Mouse (Mus musculus) embryonic facial prominence, embryonic 14.5 days (tissue): ENCODE data around the gene Peg3. TPM values are rescaled to one million over a fixed set of nuclear protein-coding genes. Genes with fewer than 3 reads are reported as not detected.
A peak's percentile ranks its signal among the peaks of the same experiment; 100 is the strongest.
"Not testable (repeated sequence)": the region's sequence is repeated elsewhere in the genome, so short reads cannot be mapped to it uniquely, and the experiment has no call there.

ENCODE experiments used
- ATAC-seq: fragments of 200-750 bp; cut with Nextera tagmentation; 2 replicates; pipeline ENCODE4 v1.8.0; 2017; ENCODE audit warnings: low read depth, moderate number of reproducible peaks, moderate TSS enrichment
- DNase-seq: peaks from one replicate; pipeline ENCODE4 v3.0.0-alpha.2; 2015; ENCODE audit warnings: low spot score
- H3K27ac ChIP-seq: fragments of 300-500 bp; sonication (generic); replicated peaks from 2 replicates; pipeline ENCODE4 v1.5.1; 2014; ENCODE audit warnings: low read depth, mild to moderate bottlenecking, low read length, moderate library complexity
- H3K27me3 ChIP-seq: fragments of 300-500 bp; sonication (generic); replicated peaks from 2 replicates; pipeline ENCODE4 v1.6.1; 2014; ENCODE audit warnings: low read length; ENCODE audit not compliant: control insufficient read depth, insufficient read depth
- H3K36me3 ChIP-seq: fragments of 300-500 bp; sonication (generic); 2 replicates; pipeline ENCODE4 v1.6.1; 2014; ENCODE audit warnings: low read length, mixed read lengths; ENCODE audit not compliant: control insufficient read depth, insufficient read depth
- H3K4me1 ChIP-seq: fragments of 300-500 bp; sonication (generic); 2 replicates; pipeline ENCODE4 v1.6.1; 2014; ENCODE audit warnings: antibody characterized with exemption, low read length; ENCODE audit not compliant: control insufficient read depth, insufficient read depth
- H3K4me2 ChIP-seq: fragments of 300-500 bp; sonication (generic); 2 replicates; pipeline ENCODE4 v1.6.1; 2014; ENCODE audit warnings: low read depth, mild to moderate bottlenecking, low read length, moderate library complexity, mixed read lengths
- H3K4me3 ChIP-seq: fragments of 300-500 bp; sonication (generic); 2 replicates; pipeline ENCODE4 v1.5.1; 2014; ENCODE audit warnings: low read depth, mild to moderate bottlenecking, low read length
- H3K9ac ChIP-seq: fragments of 300-500 bp; sonication (generic); 2 replicates; pipeline ENCODE4 v1.6.1; 2014; ENCODE audit warnings: low read depth, mild to moderate bottlenecking, low read length, moderate library complexity, mixed read lengths
- H3K9me3 ChIP-seq: fragments of 300-500 bp; sonication (generic); 2 replicates; pipeline ENCODE4 v1.6.1; 2016; ENCODE audit warnings: low read length; ENCODE audit not compliant: control insufficient read depth
- WGBS: fragments of 180-500 bp; shearing (Covaris S2); extraction: QIAGEN DNeasy Blood & Tissue Kit; methylation state at CpG from one replicate; pipeline ENCODE4 v1.1.7; 2014; 5-methylcytosine and 5-hydroxymethylcytosine counted together
- polyA plus RNA-seq: library from polyadenylated mRNA; unstranded; fragments of >200 nt; fragmentation: Nextera tagmentation; extraction: Ambion mirVana; gene quantifications from 2 replicates; pipeline ENCODE4 v1.2.1, GENCODE M21; 2014

Peg3 gene
- polyA plus RNA-seq = 356 and 388 TPM in 2 replicates

DNA sequence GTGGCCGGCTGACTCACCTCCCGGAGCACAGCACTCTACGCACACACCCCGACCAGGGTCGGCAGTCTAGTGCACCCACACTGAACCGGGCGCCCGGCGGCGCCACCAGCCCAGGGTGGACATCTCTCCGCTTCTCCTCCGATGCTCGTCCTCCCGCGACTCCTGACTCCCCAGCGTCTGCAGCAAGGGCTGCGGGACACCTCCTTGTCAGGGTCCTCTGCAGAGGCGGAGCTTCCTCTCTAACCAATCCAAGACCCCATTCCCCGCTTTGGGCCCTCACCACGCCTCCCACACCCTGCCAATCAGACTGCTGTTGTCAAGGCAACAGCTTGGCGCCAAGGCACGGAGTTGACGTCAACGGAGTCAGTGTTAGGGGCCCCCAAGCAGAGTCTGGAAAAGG is at the start of gene Peg3, which contains the start of gene Usp29:
Peg3 (minus strand) TSS at position 191 of the 400 bp plus-strand sequence.
Usp29 (plus strand) TSS at position 338 of the 400 bp plus-strand sequence.
- DNase-seq (peak; percentile 97), ATAC-seq (peak; percentile 54)
- H3K4me2 ChIP-seq = peak within 1 kb of the TSS; percentile 56
- 61% methylated on average over 24 of the region's 24 CpGs for WGBS
- H3K9me3 ChIP-seq = peaks cover 44% of the 10 kb centered on the region
- H3K36me3 ChIP-seq = peaks cover 12% of the 10 kb centered on the region
- peak within 1 kb of the TSS; percentile 79 for H3K9ac ChIP-seq
- H3K27me3 ChIP-seq = no peaks in the 10 kb centered on the region
- H3K4me1 ChIP-seq = no peaks in the 10 kb centered on the region
- H3K4me3 ChIP-seq = peak within 1 kb of the TSS; percentile 63
- H3K27ac ChIP-seq = peak within 1 kb of the TSS; percentile 90

DNA sequence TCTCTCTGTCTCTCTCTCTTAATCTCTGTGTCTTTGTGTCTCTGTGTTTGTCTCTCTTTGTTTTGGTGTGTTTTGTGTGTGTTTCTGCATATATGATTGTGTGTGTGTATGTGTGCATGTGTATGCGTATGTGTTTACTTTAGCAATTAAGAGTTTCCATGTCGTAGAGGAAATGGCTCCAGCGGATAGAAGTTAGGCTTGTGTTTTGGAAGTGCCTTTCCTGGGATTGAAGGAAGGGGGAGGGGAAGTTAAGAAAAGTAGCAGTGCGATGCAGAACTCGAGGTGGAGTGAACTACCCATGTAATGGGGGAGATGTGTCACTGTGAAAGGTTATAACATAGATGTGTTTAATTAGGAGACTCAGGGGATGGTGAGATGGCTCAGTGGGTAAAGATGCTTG is 48.9 kb upstream of the Peg3 start:
- Histone ChIP-seq H3K9ac (no peak overlapping the region), H3K27ac (no peak overlapping the region), H3K4me3 (no peak overlapping the region), H3K36me3 (no peaks in the 10 kb centered on the region), H3K4me2 (no peak overlapping the region), H3K9me3 (no peaks in the 10 kb centered on the region), H3K4me1 (peaks cover 55% of the 10 kb centered on the region), H3K27me3 (no peaks in the 10 kb centered on the region)
- WGBS = 79% methylated on average over 5 of the region's 5 CpGs
- DNase-seq = no peak
- no peak for ATAC-seq

DNA sequence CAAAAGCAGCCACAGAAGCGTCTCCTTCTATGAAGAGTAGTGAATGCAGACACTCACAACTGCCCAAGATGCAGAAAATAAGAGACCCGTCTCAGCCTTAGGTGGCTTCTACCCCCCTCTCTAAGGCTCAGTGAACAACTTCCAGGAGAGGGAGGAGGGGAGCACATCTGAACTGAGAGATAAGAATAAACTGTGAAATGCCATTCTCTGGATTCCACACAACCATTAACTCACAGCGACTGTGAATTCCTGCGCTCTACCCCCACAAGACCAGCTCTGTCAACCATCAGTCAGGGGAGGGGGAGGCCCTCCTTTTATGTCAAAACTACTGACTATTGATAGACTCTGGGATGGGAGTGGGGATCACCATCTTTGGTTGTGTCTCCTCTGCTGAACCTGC is 47.5 kb upstream of the Peg3 start:
- Histone ChIP-seq H3K4me1 (peaks cover 46% of the 10 kb centered on the region), H3K9me3 (no peaks in the 10 kb centered on the region), H3K27me3 (no peaks in the 10 kb centered on the region), H3K4me3 (no peak overlapping the region), H3K27ac (peak overlapping the region; percentile 78), H3K36me3 (no peaks in the 10 kb centered on the region), H3K9ac (no peak overlapping the region), H3K4me2 (no peak overlapping the region)
- ATAC-seq = peak; percentile 35; the same call in 1 of the 2 replicates
- peak; percentile 70 for DNase-seq
- 26% methylated on average over 4 of the region's 4 CpGs for WGBS

DNA sequence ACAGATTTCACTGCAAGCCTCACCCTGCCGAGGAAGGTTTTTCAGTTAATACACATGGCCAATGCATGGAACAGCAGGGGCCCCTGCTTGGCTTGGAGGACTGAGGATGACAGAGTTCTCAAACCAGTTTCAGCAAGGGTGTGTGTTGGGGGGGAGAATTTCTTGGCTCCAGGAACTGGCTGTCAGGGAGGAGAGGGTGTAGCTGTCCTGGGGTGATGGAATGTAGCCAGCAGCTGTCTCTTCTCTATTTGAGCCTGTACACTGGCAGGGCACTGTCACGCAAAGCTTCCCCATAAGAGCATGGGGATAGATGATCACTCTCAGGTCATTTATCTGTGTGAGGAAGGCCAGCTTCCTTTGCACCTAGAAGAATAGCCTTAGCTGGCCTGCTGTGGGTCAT is 46.9 kb upstream of the Peg3 start:
- peak; percentile 70 for ATAC-seq

DNA sequence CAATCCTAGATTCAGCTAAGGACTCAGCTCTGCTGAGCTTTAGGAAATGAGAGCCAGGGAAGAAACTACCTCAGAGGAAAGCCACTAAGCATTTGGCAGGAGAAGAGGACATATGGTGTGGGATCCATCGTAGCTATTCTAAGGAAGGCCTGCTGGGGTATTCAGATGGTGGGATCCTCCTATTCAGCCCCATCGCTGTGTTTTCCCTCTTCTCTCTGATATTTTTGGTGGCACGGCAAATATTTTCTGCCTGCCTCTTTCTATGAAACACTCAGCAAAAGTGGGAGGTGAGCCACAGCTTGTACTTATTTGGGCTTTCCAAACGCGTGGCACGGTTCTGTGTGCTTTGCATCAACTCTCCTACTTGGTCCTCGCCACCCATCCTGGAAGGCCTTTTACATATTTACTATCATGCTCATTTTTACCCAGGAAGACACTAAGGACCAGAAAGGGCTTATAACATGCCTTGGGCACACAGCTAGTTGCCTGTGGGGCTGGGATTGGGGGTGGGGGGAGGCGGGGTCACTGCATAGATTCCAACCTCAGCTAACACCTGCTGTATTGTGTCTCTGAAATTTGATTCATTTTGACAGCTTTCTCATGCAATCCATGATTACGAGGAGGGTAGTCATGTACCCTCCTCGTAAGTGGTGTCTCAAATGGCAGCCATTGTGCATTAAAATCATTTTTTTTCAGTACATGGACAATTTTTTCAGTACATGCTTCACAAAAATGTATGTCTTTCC is 46.3 kb upstream of the Peg3 start:
- DNase-seq (peak; percentile 42), ATAC-seq (no peak)
- Histone ChIP-seq H3K9me3 (no peaks in the 10 kb centered on the region), H3K4me1 (peaks cover 34% of the 10 kb centered on the region), H3K27me3 (no peaks in the 10 kb centered on the region), H3K9ac (no peak overlapping the region), H3K4me3 (no peak overlapping the region), H3K4me2 (no peak overlapping the region), H3K36me3 (no peaks in the 10 kb centered on the region), H3K27ac (peak overlapping the region; percentile 78)
- WGBS = 68% methylated on average over 10 of the region's 10 CpGs

More for the DNA sequence above, 46.9 kb upstream of the Peg3 start:
- peak; percentile 87 for DNase-seq
- peaks cover 40% of the 10 kb centered on the region for H3K4me1 ChIP-seq
- no peaks in the 10 kb centered on the region for H3K9me3 ChIP-seq
- H3K27ac ChIP-seq = peak overlapping the region; percentile 78
- no peak overlapping the region for H3K9ac ChIP-seq
- WGBS = 47% methylated on average over 2 of the region's 2 CpGs
- H3K4me2 ChIP-seq = no peak overlapping the region
- no peaks in the 10 kb centered on the region for H3K36me3 ChIP-seq
- H3K27me3 ChIP-seq = no peaks in the 10 kb centered on the region
- no peak overlapping the region for H3K4me3 ChIP-seq

DNA sequence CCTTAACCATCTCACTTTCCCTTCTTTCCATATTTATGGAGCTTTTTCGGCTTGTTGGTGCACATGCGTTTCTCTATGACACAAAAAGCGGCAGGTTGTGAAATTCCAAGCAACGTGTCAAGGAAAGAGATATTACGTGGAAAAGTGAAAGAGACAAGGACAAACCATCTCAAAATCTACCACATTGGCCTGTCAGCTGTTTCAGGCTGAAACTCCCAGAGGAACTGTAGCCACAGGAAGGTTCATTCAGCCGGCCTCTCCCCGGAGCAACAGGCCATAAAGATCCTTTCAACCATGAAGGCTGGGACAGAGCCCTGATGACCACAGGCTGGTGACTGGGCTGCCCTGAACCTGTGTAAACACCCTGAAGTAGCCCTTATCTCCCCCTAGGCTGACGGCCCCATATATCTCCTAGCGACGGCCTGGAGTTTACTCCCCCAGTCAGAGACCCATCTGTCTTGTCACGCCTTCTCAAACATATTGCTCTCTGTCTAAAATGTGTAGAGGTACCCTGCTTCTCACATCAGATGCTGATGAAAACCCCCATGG is 43.7 kb upstream of the Peg3 start:
- H3K9ac ChIP-seq, H3K27ac ChIP-seq, ATAC-seq, H3K4me2 ChIP-seq, H3K4me3 ChIP-seq, H3K9me3 ChIP-seq, H3K27me3 ChIP-seq, DNase-seq, H3K36me3 ChIP-seq: not testable (repeated sequence)
- peaks cover 36% of the 10 kb centered on the region for H3K4me1 ChIP-seq
- WGBS = 69% methylated on average over 11 of the region's 11 CpGs

DNA sequence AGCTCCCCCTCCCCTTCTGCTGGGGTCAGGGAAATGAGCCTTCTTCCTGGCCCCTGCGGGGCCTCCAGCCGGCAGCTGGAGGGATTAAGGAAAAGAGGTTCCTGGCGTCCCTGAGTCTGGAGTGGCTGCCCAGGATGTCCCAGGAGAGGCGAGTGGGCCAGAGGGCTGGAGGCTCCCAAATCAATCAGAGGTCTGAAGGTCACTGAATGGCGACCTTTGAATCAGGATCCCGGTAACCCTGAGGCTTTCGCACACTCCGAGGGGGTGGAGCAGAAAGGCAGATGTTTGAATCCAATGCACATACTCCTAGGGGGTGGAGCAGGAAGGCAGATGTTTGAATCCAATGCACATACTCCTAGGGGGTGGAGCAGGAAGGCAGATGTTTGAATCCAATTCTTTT is 40.1 kb upstream of the Peg3 start:
- Histone ChIP-seq H3K4me2 (peak overlapping the region; percentile 1; the same call in 1 of the 2 replicates), H3K4me1 (peaks cover 18% of the 10 kb centered on the region), H3K27ac (peak overlapping the region; percentile 28; the same call in 1 of the 2 replicates), H3K9me3 (no peaks in the 10 kb centered on the region), H3K36me3 (no peaks in the 10 kb centered on the region), H3K9ac (0 out of 2 replicates have a peak overlapping the region, but pooled peaks have one; percentile 1), H3K4me3 (no peak overlapping the region), H3K27me3 (no peaks in the 10 kb centered on the region)
- peak; percentile 81 for DNase-seq
- peak; percentile 83 for ATAC-seq
- 2% methylated on average over 8 of the region's 8 CpGs for WGBS

DNA sequence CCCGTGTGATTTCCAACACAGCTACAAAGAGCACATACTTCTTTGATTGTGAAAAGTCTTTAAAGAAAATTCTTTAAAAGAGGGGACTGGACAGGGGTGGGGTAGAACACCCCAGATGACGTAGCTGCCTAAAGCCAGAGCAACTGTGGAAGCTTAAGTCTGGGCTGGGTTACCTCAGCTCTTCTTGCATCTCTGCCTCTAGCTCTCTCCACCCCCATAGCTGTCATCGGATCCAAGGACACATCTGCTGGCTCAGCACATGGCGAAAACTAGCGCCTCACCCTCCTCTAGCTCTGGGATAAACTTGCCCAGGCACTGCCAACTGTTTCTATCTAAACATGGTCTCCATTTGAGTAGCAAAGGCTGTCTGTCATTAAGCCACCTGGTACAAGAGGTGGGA is 35.0 kb upstream of the Peg3 start:
- Histone ChIP-seq H3K4me2 (no peak overlapping the region), H3K4me1 (peaks cover 14% of the 10 kb centered on the region), H3K9me3 (no peaks in the 10 kb centered on the region), H3K9ac (no peak overlapping the region), H3K4me3 (no peak overlapping the region), H3K27ac (peak overlapping the region; percentile 57; the same call in 1 of the 2 replicates), H3K36me3 (no peaks in the 10 kb centered on the region), H3K27me3 (no peaks in the 10 kb centered on the region)
- 17% methylated on average over 5 of the region's 5 CpGs for WGBS
- peak; percentile 93 for ATAC-seq
- DNase-seq = peak; percentile 92
